7 mouse cellular contexts compared by ENCODE assay signal in the genomic region with DNA sequence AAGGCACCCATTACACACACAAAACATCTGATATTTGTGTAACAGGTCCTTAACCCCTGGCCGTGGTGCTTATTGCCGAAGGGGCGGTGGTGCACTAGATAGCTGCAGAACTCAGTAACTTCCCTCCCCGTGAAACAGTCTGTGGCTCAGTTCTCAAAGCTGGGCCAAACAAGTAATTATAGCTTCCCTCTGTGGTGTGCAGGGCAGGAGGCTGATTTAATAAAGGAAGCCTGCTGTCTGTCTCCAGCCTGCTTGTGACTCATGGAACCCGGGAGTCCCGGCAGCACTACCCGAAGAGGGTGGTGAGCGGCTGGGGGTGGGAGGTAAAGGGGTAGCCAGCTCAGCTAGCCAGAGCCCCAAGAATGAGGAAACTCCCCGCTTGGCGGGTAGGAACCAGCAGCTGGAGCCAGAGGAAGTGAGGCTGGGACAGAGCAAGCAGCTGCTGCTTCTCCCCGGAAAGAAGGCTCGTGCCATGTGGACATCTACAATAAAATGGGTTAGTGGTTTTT. TPM values are rescaled to one million over a fixed set of nuclear protein-coding genes. Genes with fewer than 3 reads are reported as not detected.
DNase-seq lines count a peak whose midpoint lies in the region; ATAC-seq lines count a peak whose summit lies in the region.

No protein-coding gene starts in this region.

- H3K27me3 ChIP-seq in intestine, embryonic 14.5 days (replicated peaks; ENCODE audit: control insufficient read depth, insufficient read depth, low read length), result no peaks in the 10 kb centered on the region

- H3K4me1 ChIP-seq in intestine, embryonic 14.5 days (replicated peaks; ENCODE audit: control insufficient read depth, insufficient read depth, low read length), result peaks cover 23% of the 10 kb centered on the region

- no peak overlapping the region; the same call in 1 of the 2 replicates for H3K9ac ChIP-seq in intestine, embryonic 14.5 days (ENCODE audit: low read length)

- ATAC-seq in intestine, embryonic 14.5 days (replicated peaks; ENCODE audit: low FRiP score, low TSS enrichment, low read depth), result peak; percentile 62
- ATAC-seq in megakaryocyte progenitor cell, adult 5-6 weeks (replicated peaks; ENCODE audit: poor library complexity), result peak; percentile 74

- H3K4me3 ChIP-seq in intestine, embryonic 14.5 days (ENCODE audit: low read depth, low read length), result peak overlapping the region; percentile 44; the same call in 1 of the 2 replicates

- no peaks in the 10 kb centered on the region for H3K36me3 ChIP-seq in intestine, embryonic 14.5 days (ENCODE audit: control insufficient read depth, insufficient read depth, low read length)

- H3K9me3 ChIP-seq in intestine, embryonic 14.5 days (ENCODE audit: control insufficient read depth, low read length), result no peaks in the 10 kb centered on the region

- peak overlapping the region; percentile 78 for H3K27ac ChIP-seq in intestine, embryonic 14.5 days (ENCODE audit: low read depth)

- intact Hi-C loops in gastrocnemius, postnatal 36 days (cut with DNase I), result loop anchor here (5.0 kb wide), 1 partner anchor 34 kb away; no protein-coding TSS in a partner anchor
- intact Hi-C loops in left cerebral cortex, postnatal 25 days (cut with DNase I), result loop anchor here (2.0 kb wide), 2 partner anchors 33 to 47 kb away; partner anchors contain the start of gene Chd9

- peak; percentile 84 for DNase-seq in adipocyte (ENCODE audit: low spot score)
- peak; percentile 47 for DNase-seq in embryo, embryonic 10 days (ENCODE audit: low spot score)
- peak; percentile 64 to 80 for DNase-seq in gastrocnemius, postnatal 36 days
- peak; percentile 74 for DNase-seq in intestine, embryonic 14.5 days (ENCODE audit: low spot score)
- DNase-seq in left cerebral cortex, postnatal 25 days (ENCODE audit: low spot score in 2 of 2), result peak; percentile 75 to 92
- peak; percentile 74 to 82 for DNase-seq in right cerebral cortex, postnatal 36 days (ENCODE audit: low spot score in 2 of 2)

- 6% methylated on average over 12 of the region's 12 CpGs for WGBS in intestine, embryonic 14.5 days

- H3K4me2 ChIP-seq in intestine, embryonic 14.5 days (ENCODE audit: low read length), result peak overlapping the region; percentile 90

RNA-seq across cellular contexts. Expression of gene Chd9, which starts 48.1 kb away (rescaled TPM):
- total RNA-seq in gastrocnemius, postnatal 36 days (2021), result 10 to 100 TPM; 47.5 to 68.0 TPM
- 103 and 120 TPM in 2 replicates for polyA plus RNA-seq in intestine, embryonic 14.5 days (2014; fragmentation: Nextera tagmentation; extraction: Ambion mirVana)
- 100 to 1,000 TPM; 194 to 203 TPM for total RNA-seq in left cerebral cortex, postnatal 25 days (2021)
- total RNA-seq in megakaryocyte progenitor cell, adult 5-6 weeks (2015), result 121 and 145 TPM in 2 replicates
- 47.6 and 62.6 TPM in 2 replicates for total RNA-seq in megakaryocyte progenitor cell, adult 5-6 weeks (2017)

RNA-seq across cellular contexts. Expression of gene Gm19935, which starts 59.1 kb away (rescaled TPM):
- not detected for total RNA-seq in gastrocnemius, postnatal 36 days (2021)
- polyA plus RNA-seq in intestine, embryonic 14.5 days (2014; fragmentation: Nextera tagmentation; extraction: Ambion mirVana), result not detected in 2 replicates
- 1 to 10 TPM in 1 of 2 experiments, under 1 TPM in 1; 0.92 to 1.0 TPM for total RNA-seq in left cerebral cortex, postnatal 25 days (2021)
- not detected in 2 replicates for total RNA-seq in megakaryocyte progenitor cell, adult 5-6 weeks (2015)
- total RNA-seq in megakaryocyte progenitor cell, adult 5-6 weeks (2017), result not detected in 2 replicates

Comparison
In these comparisons a context has a peak if more than half of its experiments do, and no peak if none do; other contexts are left out.
1. Peak in every context shown above with its lines: DNase-seq, ATAC-seq, H3K4me3 ChIP-seq and H3K27ac ChIP-seq.